Mouse (Mus musculus) forebrain, embryonic 16.5 days (tissue): ENCODE data around the gene Tedc1. TPM values are rescaled to one million over a fixed set of nuclear protein-coding genes. Genes with fewer than 3 reads are reported as not detected.

Experiments
- ATAC-seq: fragments of 200-750 bp; cut with Nextera tagmentation; 2 replicates; pipeline ENCODE4 v1.8.0; 2017; ENCODE audit warnings: mild to moderate bottlenecking, moderate library complexity
- H3K27ac ChIP-seq: fragments of 300-500 bp; sonication (generic); 2 replicates; pipeline ENCODE4 v1.5.1; 2014; ENCODE audit warnings: low read length, control low read depth
- H3K27me3 ChIP-seq: fragments of 300-500 bp; sonication (generic); replicated peaks from 2 replicates; pipeline ENCODE4 v1.6.1; 2014; ENCODE audit warnings: low read length; ENCODE audit not compliant: control insufficient read depth, insufficient read depth
- H3K36me3 ChIP-seq: fragments of 300-500 bp; sonication (generic); 2 replicates; pipeline ENCODE4 v1.6.1; 2014; ENCODE audit not compliant: control insufficient read depth, insufficient read depth
- H3K4me1 ChIP-seq: fragments of 300-500 bp; sonication (generic); replicated peaks from 2 replicates; pipeline ENCODE4 v1.6.1; 2014; ENCODE audit warnings: low read length; ENCODE audit not compliant: control insufficient read depth, insufficient read depth
- H3K4me2 ChIP-seq: fragments of 300-500 bp; sonication (generic); 2 replicates; pipeline ENCODE4 v1.6.1; 2014; ENCODE audit warnings: mild to moderate bottlenecking, low read length, control low read depth
- H3K4me3 ChIP-seq: fragments of 300-500 bp; sonication (generic); replicated peaks from 2 replicates; pipeline ENCODE4 v1.5.1; 2014; ENCODE audit warnings: mild to moderate bottlenecking, low read length, control low read depth
- H3K9ac ChIP-seq: fragments of 300-500 bp; sonication (generic); replicated peaks from 2 replicates; pipeline ENCODE4 v1.6.1; 2014; ENCODE audit warnings: low read depth, low read length, control low read depth
- H3K9me3 ChIP-seq: fragments of 300-500 bp; sonication (generic); 2 replicates; pipeline ENCODE4 v1.6.1; 2016; ENCODE audit warnings: low read length; ENCODE audit not compliant: control insufficient read depth
- WGBS: fragments of 180-500 bp; shearing (Covaris S2); extraction: QIAGEN DNeasy Blood & Tissue Kit; methylation state at CpG from one replicate; pipeline ENCODE4 v1.1.7; 2014; 5-methylcytosine and 5-hydroxymethylcytosine counted together
- polyA plus RNA-seq: library from polyadenylated mRNA; unstranded; fragments of >200 nt; fragmentation: Nextera tagmentation; extraction: Ambion mirVana; gene quantifications from 2 replicates; pipeline ENCODE4 v1.2.1, GENCODE M21; 2015

Tedc1 gene
- polyA plus RNA-seq, 1 experiment from 2014 or later = 21.5 TPM

- ATAC-seq = no peak
- Histone ChIP-seq H3K9me3 (no peaks in the 10 kb centered on the region), H3K4me1 (peaks cover 19% of the 10 kb centered on the region), H3K27me3 (no peaks in the 10 kb centered on the region; the same call in 1 of the 2 replicates), H3K36me3 (no peaks in the 10 kb centered on the region), H3K4me2 (no peak overlapping the region), H3K9ac (no peak overlapping the region), H3K4me3 (no peak overlapping the region), H3K27ac (no peak overlapping the region)
- WGBS = 91% methylated on average over 8 of the region's 8 CpGs
Measured at GRCm38 (mm10) chr12:113157521-113157920, 1.3 kb downstream of the Tedc1 start.

DNA sequence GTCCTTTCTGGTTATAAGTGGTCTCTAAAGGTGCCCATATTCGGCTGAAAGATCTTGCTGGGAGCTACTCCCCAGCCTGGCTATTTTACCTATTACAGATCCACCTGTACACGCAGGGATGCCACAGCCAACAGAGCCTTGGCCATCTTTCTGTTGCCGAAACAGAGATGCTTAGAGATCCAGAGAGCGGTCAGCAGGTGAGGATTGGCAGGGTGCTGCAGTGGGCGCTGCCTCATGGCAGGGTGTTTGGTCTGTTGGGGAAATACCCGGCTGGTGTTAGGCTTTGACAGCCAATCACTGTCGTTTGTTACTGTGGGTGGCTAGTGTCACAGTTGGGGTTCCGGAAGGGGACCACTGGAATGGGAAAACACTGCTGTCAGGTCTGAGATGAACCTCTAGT lies 1.8 kb downstream of the Tedc1 start:
- Histone ChIP-seq H3K9me3 (no peaks in the 10 kb centered on the region), H3K4me2 (no peak overlapping the region), H3K36me3 (no peaks in the 10 kb centered on the region), H3K4me3 (no peak overlapping the region), H3K9ac (no peak overlapping the region), H3K4me1 (peaks cover 19% of the 10 kb centered on the region), H3K27ac (no peak overlapping the region), H3K27me3 (no peaks in the 10 kb centered on the region; the same call in 1 of the 2 replicates)
- 94% methylated on average over 8 of the region's 8 CpGs for WGBS
- no peak for ATAC-seq

DNA sequence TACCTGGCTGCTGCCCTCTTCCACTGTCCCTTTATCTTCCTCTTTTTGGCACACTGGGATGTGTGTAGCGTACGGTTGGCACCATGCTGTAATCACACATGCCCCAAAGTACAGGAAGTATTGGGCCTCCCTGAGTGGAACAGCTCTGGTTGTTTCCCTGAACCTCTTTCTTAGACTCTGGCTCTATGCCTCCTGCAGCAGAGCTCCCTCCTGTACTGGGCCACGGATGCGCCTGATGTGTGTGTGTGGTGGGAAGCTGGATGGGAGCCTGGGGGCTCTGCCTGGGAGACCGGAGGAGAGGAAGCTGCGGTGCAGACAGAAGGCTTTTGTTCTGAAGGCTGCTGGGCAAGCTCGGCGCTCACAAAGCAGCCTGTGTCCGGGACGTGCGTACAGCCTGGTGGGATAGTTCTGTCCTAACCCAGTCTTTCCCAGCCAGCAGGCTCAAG lies 7.4 kb downstream of the Tedc1 start:
- H3K4me2 ChIP-seq = no peak overlapping the region
- H3K4me1 ChIP-seq = no peaks in the 10 kb centered on the region
- H3K27me3 ChIP-seq = no peaks in the 10 kb centered on the region
- H3K27ac ChIP-seq = 0 out of 2 replicates have a peak overlapping the region, but pooled peaks have one; percentile 13
- WGBS = 58% methylated on average over 11 of the region's 11 CpGs
- H3K4me3 ChIP-seq = no peak overlapping the region
- no peaks in the 10 kb centered on the region for H3K36me3 ChIP-seq
- H3K9ac ChIP-seq = no peak overlapping the region
- H3K9me3 ChIP-seq = no peaks in the 10 kb centered on the region
- ATAC-seq = peak; percentile 60

GRCm38 (mm10) chr12:113168031-113168536 lies 11.9 kb downstream of the Tedc1 start:
- no peak overlapping the region for H3K9ac ChIP-seq
- ATAC-seq = no peak
- 92% methylated on average over 9 of the region's 9 CpGs for WGBS
- no peak overlapping the region for H3K4me2 ChIP-seq
- H3K4me3 ChIP-seq = no peak overlapping the region
- H3K4me1 ChIP-seq = no peaks in the 10 kb centered on the region
- no peaks in the 10 kb centered on the region for H3K9me3 ChIP-seq
- no peaks in the 10 kb centered on the region for H3K36me3 ChIP-seq
- no peaks in the 10 kb centered on the region for H3K27me3 ChIP-seq
- no peak overlapping the region for H3K27ac ChIP-seq

GRCm38 (mm10) chr12:113176960-113177725 lies 20.9 kb downstream of the Tedc1 start:
- Histone ChIP-seq H3K36me3 (no peaks in the 10 kb centered on the region), H3K4me1 (no peaks in the 10 kb centered on the region), H3K9me3 (no peaks in the 10 kb centered on the region), H3K27me3 (no peaks in the 10 kb centered on the region), H3K9ac (no peak overlapping the region), H3K4me2 (no peak overlapping the region), H3K4me3 (no peak overlapping the region), H3K27ac (no peak overlapping the region)
- 89% methylated on average over 18 of the region's 18 CpGs for WGBS
- ATAC-seq = no peak

- H3K4me2 ChIP-seq = no peak overlapping the region
- 85% methylated on average over 4 of the region's 4 CpGs for WGBS
- ATAC-seq = no peak
Measured at GRCm38 (mm10) chr12:113181020-113181419, 24.8 kb downstream of the Tedc1 start.

GRCm38 (mm10) chr12:113184945-113185344 lies 28.7 kb downstream of the Tedc1 start:
- H3K4me3 ChIP-seq = no peak overlapping the region
- whole genome bisulfite sequencing = 62% methylated on average over 5 of the region's 5 CpGs
- H3K9ac ChIP-seq = no peak overlapping the region
- no peaks in the 10 kb centered on the region for H3K9me3 ChIP-seq
- H3K4me2 ChIP-seq = no peak overlapping the region
- H3K27me3 ChIP-seq = no peaks in the 10 kb centered on the region
- peaks cover 28% of the 10 kb centered on the region for H3K4me1 ChIP-seq
- no peak overlapping the region for H3K27ac ChIP-seq
- peaks cover 16% of the 10 kb centered on the region for H3K36me3 ChIP-seq
- ATAC-seq = no peak

More at GRCm38 (mm10) chr12:113181020-113181419, 24.8 kb downstream of the Tedc1 start:
- peaks cover 6% of the 10 kb centered on the region for H3K4me1 ChIP-seq
- no peaks in the 10 kb centered on the region for H3K27me3 ChIP-seq
- H3K36me3 ChIP-seq = no peaks in the 10 kb centered on the region
- no peak overlapping the region for H3K27ac ChIP-seq
- no peak overlapping the region for H3K9ac ChIP-seq
- no peaks in the 10 kb centered on the region for H3K9me3 ChIP-seq
- no peak overlapping the region for H3K4me3 ChIP-seq

- H3K9me3 ChIP-seq = no peaks in the 10 kb centered on the region
- peak within 1 kb of the TSS; percentile 87 for H3K9ac ChIP-seq
- no peaks in the 10 kb centered on the region for H3K27me3 ChIP-seq
- ATAC-seq = peak; percentile 61
- peak within 1 kb of the TSS; percentile 84 for H3K4me3 ChIP-seq
- peak within 1 kb of the TSS; percentile 93 for H3K4me2 ChIP-seq
- peaks cover 28% of the 10 kb centered on the region for H3K4me1 ChIP-seq
- H3K36me3 ChIP-seq = peaks cover 19% of the 10 kb centered on the region
- peak within 1 kb of the TSS; percentile 37; the same call in 1 of the 2 replicates for H3K27ac ChIP-seq
- 1% methylated on average over 63 of the region's 63 CpGs for WGBS
Measured at GRCm38 (mm10) chr12:113185442-113186291, 29.4 kb downstream of the Tedc1 start, which contains the start of gene Tmem121. Tmem121 (plus strand) TSS chr12:113185930.
